Mouse (Mus musculus) limb, embryonic 11.5 days (tissue): Measurements from ENCODE around the gene Zmynd12. TPM values are rescaled to one million over a fixed set of nuclear protein-coding genes. Genes with fewer than 3 reads are reported as not detected.

Source experiments
- ATAC-seq: fragments of 200-750 bp; cut with Nextera tagmentation; 2 replicates; pipeline ENCODE4 v1.8.0; 2017; ENCODE audit warnings: low read depth; ENCODE audit not compliant: insufficient number of reproducible peaks, low FRiP score, low TSS enrichment
- DNase-seq: peaks from one replicate; pipeline ENCODE4 v3.0.0-alpha.2; 2015; ENCODE audit warnings: low spot score
- H3K27ac ChIP-seq: fragments of 300-500 bp; sonication (generic); replicated peaks from 2 replicates; pipeline ENCODE4 v1.5.1; 2014; ENCODE audit warnings: low read depth, mild to moderate bottlenecking, low read length
- H3K27me3 ChIP-seq: fragments of 300-500 bp; sonication (generic); 2 replicates; pipeline ENCODE4 v1.6.1; 2014; ENCODE audit warnings: mild to moderate bottlenecking, low read length, mixed read lengths; ENCODE audit not compliant: control insufficient read depth, insufficient read depth
- H3K36me3 ChIP-seq: fragments of 300-500 bp; sonication (generic); 2 replicates; pipeline ENCODE4 v1.6.1; 2014; ENCODE audit warnings: mild to moderate bottlenecking, low read length, moderate library complexity, mixed read lengths; ENCODE audit not compliant: control insufficient read depth, insufficient read depth
- H3K4me1 ChIP-seq: fragments of 300-500 bp; sonication (generic); 2 replicates; pipeline ENCODE4 v1.6.1; 2014; ENCODE audit warnings: low read length, mixed read lengths; ENCODE audit not compliant: control insufficient read depth, insufficient read depth
- H3K4me2 ChIP-seq: fragments of 300-500 bp; sonication (generic); 2 replicates; pipeline ENCODE4 v1.6.1; 2014; ENCODE audit warnings: low read depth, mild to moderate bottlenecking, moderate library complexity; ENCODE audit not compliant: severe bottlenecking
- H3K4me3 ChIP-seq: fragments of 300-500 bp; sonication (generic); 2 replicates; pipeline ENCODE4 v1.5.1; 2014; ENCODE audit warnings: low read depth, low read length
- H3K9ac ChIP-seq: fragments of 300-500 bp; sonication (generic); 2 replicates; pipeline ENCODE4 v1.6.1; 2014; ENCODE audit warnings: mild to moderate bottlenecking, low read length
- H3K9me3 ChIP-seq: fragments of 300-500 bp; sonication (generic); 2 replicates; pipeline ENCODE4 v1.6.1; 2016; ENCODE audit warnings: low read length; ENCODE audit not compliant: control insufficient read depth
- WGBS: fragments of 180-500 bp; shearing (Covaris S2); extraction: QIAGEN DNeasy Blood & Tissue Kit; methylation state at CpG from one replicate; pipeline ENCODE4 v1.1.7; 2014; 5-methylcytosine and 5-hydroxymethylcytosine counted together
- polyA plus RNA-seq: library from polyadenylated mRNA; unstranded; fragments of >200 nt; fragmentation: Nextera tagmentation; extraction: Ambion mirVana; gene quantifications from 2 replicates; pipeline ENCODE4 v1.2.1, GENCODE M21; 2014

Zmynd12 gene
- polyA plus RNA-seq, 1 experiment from 2014 or later, result 0.36 TPM

GRCm38 (mm10) chr4:119427680-119428079, 5.1 kb downstream of the Zmynd12 start:
- H3K27me3 ChIP-seq, result no peaks in the 10 kb centered on the region
- ATAC-seq (no peak), DNase-seq (no peak)
- no peak overlapping the region for H3K9ac ChIP-seq
- no peak overlapping the region for H3K4me2 ChIP-seq
- H3K4me1 ChIP-seq, result 0 out of 2 replicates have a peak, but pooled peaks cover 2% of the 10 kb centered on the region
- no peaks in the 10 kb centered on the region for H3K9me3 ChIP-seq
- no peaks in the 10 kb centered on the region for H3K36me3 ChIP-seq
- 53% methylated on average over 2 of the region's 2 CpGs for WGBS
- H3K27ac ChIP-seq, result no peak overlapping the region
- H3K4me3 ChIP-seq, result no peak overlapping the region

- peak; percentile 55 for DNase-seq
- no peak for ATAC-seq
- no peak overlapping the region for H3K4me2 ChIP-seq
Observed at GRCm38 (mm10) chr4:119430678-119431077, 8.1 kb downstream of the Zmynd12 start.

GRCm38 (mm10) chr4:119437936-119438335, 15.3 kb downstream of the Zmynd12 start:
- Histone ChIP-seq H3K9me3 (no peaks in the 10 kb centered on the region), H3K4me2 (no peak overlapping the region), H3K36me3 (no peaks in the 10 kb centered on the region), H3K27me3 (no peaks in the 10 kb centered on the region), H3K9ac (no peak overlapping the region), H3K4me1 (0 out of 2 replicates have a peak, but pooled peaks cover 4% of the 10 kb centered on the region), H3K27ac (no peak overlapping the region), H3K4me3 (no peak overlapping the region)
- ATAC-seq, result no peak
- DNase-seq, result no peak
- WGBS, result 85% methylated on average over 2 of the region's 2 CpGs

More at GRCm38 (mm10) chr4:119430678-119431077, 8.1 kb downstream of the Zmynd12 start:
- H3K27me3 ChIP-seq, result no peaks in the 10 kb centered on the region
- H3K9me3 ChIP-seq, result no peaks in the 10 kb centered on the region
- H3K4me3 ChIP-seq, result no peak overlapping the region
- no peaks in the 10 kb centered on the region for H3K4me1 ChIP-seq
- no peak overlapping the region for H3K9ac ChIP-seq
- WGBS, result 28% methylated on average over 5 of the region's 5 CpGs
- no peak overlapping the region for H3K27ac ChIP-seq
- no peaks in the 10 kb centered on the region for H3K36me3 ChIP-seq

DNA sequence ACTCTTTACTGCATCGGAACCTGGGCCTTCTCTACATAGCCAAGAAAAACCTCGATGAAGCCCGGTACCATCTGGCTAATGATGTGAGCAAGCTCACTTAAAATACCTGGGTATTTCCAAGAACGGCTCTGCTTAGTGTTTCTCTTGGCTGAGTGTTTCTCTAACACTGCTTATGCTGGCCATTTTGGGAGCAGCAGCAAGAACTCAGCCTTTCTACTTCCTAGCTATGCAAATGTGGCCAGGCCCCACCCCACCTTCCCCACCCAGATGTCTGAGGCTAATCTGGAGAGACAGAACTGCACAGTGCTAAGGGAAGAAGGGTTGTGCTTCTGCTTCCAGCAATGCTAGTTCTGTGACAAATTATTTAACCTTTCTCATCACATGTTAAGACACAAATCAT, 19.2 kb downstream of the Zmynd12 start:
- Histone ChIP-seq H3K27ac (no peak overlapping the region), H3K4me1 (0 out of 2 replicates have a peak, but pooled peaks cover 4% of the 10 kb centered on the region), H3K4me3 (no peak overlapping the region), H3K36me3 (no peaks in the 10 kb centered on the region), H3K4me2 (no peak overlapping the region), H3K27me3 (no peaks in the 10 kb centered on the region), H3K9ac (no peak overlapping the region), H3K9me3 (no peaks in the 10 kb centered on the region)
- no peak for DNase-seq
- WGBS, result 92% methylated on average over 4 of the region's 4 CpGs
- no peak for ATAC-seq

GRCm38 (mm10) chr4:119442539-119442938, 19.9 kb downstream of the Zmynd12 start:
- Histone ChIP-seq H3K4me1 (0 out of 2 replicates have a peak, but pooled peaks cover 4% of the 10 kb centered on the region), H3K36me3 (no peaks in the 10 kb centered on the region), H3K9me3 (no peaks in the 10 kb centered on the region), H3K27me3 (no peaks in the 10 kb centered on the region), H3K27ac (no peak overlapping the region), H3K9ac (no peak overlapping the region), H3K4me2 (no peak overlapping the region), H3K4me3 (no peak overlapping the region)
- 45% methylated on average over 6 of the region's 6 CpGs for WGBS
- DNase-seq (no peak), ATAC-seq (no peak)

- DNase-seq (no peak), ATAC-seq (no peak)
- 93% methylated on average over 6 of the region's 6 CpGs for WGBS
- Histone ChIP-seq H3K4me2 (no peak overlapping the region), H3K9me3 (no peaks in the 10 kb centered on the region), H3K9ac (no peak overlapping the region), H3K36me3 (no peaks in the 10 kb centered on the region), H3K4me1 (0 out of 2 replicates have a peak, but pooled peaks cover 4% of the 10 kb centered on the region), H3K27ac (no peak overlapping the region), H3K27me3 (no peaks in the 10 kb centered on the region), H3K4me3 (no peak overlapping the region)
Observed at GRCm38 (mm10) chr4:119447261-119447660, 24.6 kb downstream of the Zmynd12 start.

DNA sequence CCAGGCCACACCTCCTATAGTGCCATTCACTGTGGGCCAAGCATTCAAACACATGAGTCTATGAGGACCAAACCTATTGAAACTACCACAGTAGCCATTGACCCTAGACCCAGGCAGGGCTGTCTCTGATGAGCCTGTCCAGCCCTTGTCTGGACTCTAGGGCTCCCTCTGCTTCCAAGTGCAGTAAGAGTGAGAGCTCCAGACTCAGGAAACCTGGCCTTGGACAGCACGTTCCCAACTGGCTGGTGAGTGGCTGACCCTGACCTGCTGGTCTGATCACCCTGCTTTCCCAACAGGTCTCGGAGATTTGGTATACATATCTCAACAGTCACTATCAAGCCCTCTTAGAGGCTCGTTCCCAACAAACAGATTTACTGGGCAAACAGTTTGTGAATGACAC, 25.2 kb downstream of the Zmynd12 start:
- Histone ChIP-seq H3K36me3 (no peaks in the 10 kb centered on the region), H3K4me1 (no peaks in the 10 kb centered on the region), H3K9ac (no peak overlapping the region), H3K4me3 (no peak overlapping the region), H3K9me3 (no peaks in the 10 kb centered on the region), H3K27me3 (no peaks in the 10 kb centered on the region), H3K27ac (no peak overlapping the region), H3K4me2 (no peak overlapping the region)
- 90% methylated on average over 3 of the region's 3 CpGs for WGBS
- ATAC-seq (no peak), DNase-seq (no peak)

DNA sequence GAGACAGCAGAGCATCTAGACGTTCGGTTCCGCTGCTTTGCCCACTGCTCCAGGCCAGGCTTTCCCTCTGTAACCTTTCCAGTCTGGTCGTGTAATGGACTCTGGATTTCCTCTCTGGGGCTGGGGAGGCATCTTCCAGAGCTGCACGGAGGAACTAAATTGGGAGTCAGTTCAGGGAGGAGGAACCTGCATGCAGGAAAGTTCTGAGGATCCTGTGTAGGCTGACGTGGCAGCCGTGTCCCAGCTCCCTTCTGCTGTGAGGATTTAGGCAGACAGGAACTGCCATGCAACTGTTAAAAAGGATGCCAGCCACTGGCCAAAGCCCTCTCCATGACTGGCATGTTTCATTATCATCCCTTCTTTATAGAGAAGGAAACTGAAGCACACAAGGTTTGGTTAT, 27.8 kb downstream of the Zmynd12 start:
- no peak overlapping the region for H3K9ac ChIP-seq
- no peaks in the 10 kb centered on the region for H3K4me1 ChIP-seq
- H3K27ac ChIP-seq, result no peak overlapping the region
- WGBS, result 75% methylated on average over 7 of the region's 7 CpGs
- H3K36me3 ChIP-seq, result no peaks in the 10 kb centered on the region
- no peaks in the 10 kb centered on the region for H3K9me3 ChIP-seq
- H3K4me3 ChIP-seq, result no peak overlapping the region
- no peak overlapping the region for H3K4me2 ChIP-seq
- no peak for DNase-seq
- no peaks in the 10 kb centered on the region for H3K27me3 ChIP-seq
- ATAC-seq, result no peak

- Histone ChIP-seq H3K9me3 (no peaks in the 10 kb centered on the region), H3K4me2 (no peak overlapping the region), H3K27ac (no peak overlapping the region), H3K9ac (no peak overlapping the region), H3K4me3 (no peak overlapping the region), H3K27me3 (no peaks in the 10 kb centered on the region), H3K36me3 (no peaks in the 10 kb centered on the region), H3K4me1 (no peaks in the 10 kb centered on the region)
- ATAC-seq, result no peak
- WGBS, result 69% methylated on average over 5 of the region's 5 CpGs
- no peak for DNase-seq
Observed at GRCm38 (mm10) chr4:119453128-119453527, 30.5 kb downstream of the Zmynd12 start.
